Mouse (Mus musculus) testis, adult 2 months (tissue): ENCODE data around the gene Cyp46a1. TPM values are rescaled to one million over a fixed set of nuclear protein-coding genes. Genes with fewer than 3 reads are reported as not detected.

ENCODE experiments used
- H3K27ac ChIP-seq: fragments of 200-500 bp; 2 replicates; pipeline ENCODE4 v1.5.1; 2012; ENCODE audit warnings: low read depth, low read length; ENCODE audit not compliant: control insufficient read depth, insufficient read depth
- H3K27me3 ChIP-seq: fragments of 200-500 bp; 2 replicates; pipeline ENCODE4 v1.6.1; 2012; ENCODE audit warnings: mild to moderate bottlenecking, low read length, moderate library complexity; ENCODE audit not compliant: control insufficient read depth, insufficient read depth
- H3K36me3 ChIP-seq: fragments of 200-500 bp; 2 replicates; pipeline ENCODE4 v1.6.1; 2012; ENCODE audit warnings: mild to moderate bottlenecking, low read length; ENCODE audit not compliant: control insufficient read depth, insufficient read depth
- H3K4me1 ChIP-seq: fragments of 200-500 bp; 2 replicates; pipeline ENCODE4 v1.6.1; 2012; ENCODE audit warnings: low read length; ENCODE audit not compliant: control insufficient read depth, insufficient read depth
- H3K4me3 ChIP-seq: fragments of 200-500 bp; 2 replicates; pipeline ENCODE4 v1.5.1; 2012; ENCODE audit warnings: low read depth, mild to moderate bottlenecking, low read length, moderate library complexity, mixed read lengths; ENCODE audit not compliant: control insufficient read depth
- CTCF ChIP-seq: fragments of 200-500 bp; IDR thresholded peaks from 2 replicates; pipeline ENCODE4 v1.5.1; 2012; ENCODE audit warnings: low read depth, mild to moderate bottlenecking, inconsistent platforms, low read length, moderate library complexity; ENCODE audit not compliant: control insufficient read depth, insufficient read depth, insufficient replicate concordance
- POLR2A ChIP-seq: fragments of 200-500 bp; IDR thresholded peaks from 2 replicates; pipeline ENCODE4 v1.6.1; 2012; ENCODE audit warnings: low read depth, mild to moderate bottlenecking, inconsistent platforms, low read length, moderate library complexity; ENCODE audit not compliant: control insufficient read depth
- polyA plus RNA-seq: library from polyadenylated mRNA; depleted of rRNA; stranded (reverse); fragments of >200 nt; gene quantifications from 2 replicates; pipeline ENCODE4 v1.2.3, GENCODE M21; 2012

Cyp46a1 gene
- polyA plus RNA-seq, 1 experiment: 19.7 TPM

DNA sequence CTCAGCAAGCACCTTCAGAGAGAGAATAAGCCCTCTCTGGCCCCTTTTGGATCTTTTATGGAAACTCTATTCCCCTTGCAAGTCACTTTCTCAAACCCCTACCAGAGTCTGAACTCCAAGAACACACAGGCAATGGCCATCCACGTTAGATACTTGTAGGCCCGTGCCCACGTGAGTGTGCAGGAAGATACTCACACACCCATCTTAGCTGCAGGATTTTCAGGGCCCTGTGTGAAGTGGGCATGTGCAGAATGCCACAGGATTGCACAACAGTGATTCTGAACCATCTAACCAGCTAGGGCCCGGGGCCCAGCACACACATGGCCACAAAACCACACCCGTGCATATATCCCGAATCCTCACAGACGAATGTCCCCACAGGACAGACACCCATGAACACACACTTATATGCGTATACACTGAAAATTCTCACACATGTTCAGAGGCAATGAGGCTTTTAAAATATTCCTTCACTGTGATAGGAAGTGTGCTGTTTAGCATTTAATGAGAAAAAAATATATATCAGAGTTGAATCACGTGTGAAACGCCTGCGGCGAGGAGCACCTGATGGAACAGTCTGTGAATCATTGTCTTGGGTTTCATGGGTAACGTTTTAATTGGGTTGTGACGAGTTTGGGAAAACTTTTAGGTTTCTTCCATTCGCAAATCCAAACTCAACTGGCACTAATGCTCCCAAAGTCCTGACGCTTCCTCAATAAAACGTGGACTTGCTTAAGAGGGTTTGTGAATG is 60.5 kb downstream of the Cyp46a1 start:
- Histone ChIP-seq H3K27me3 (no peaks in the 10 kb centered on the region), H3K4me1 (no peaks in the 10 kb centered on the region), H3K36me3 (no peaks in the 10 kb centered on the region), H3K27ac (no peak overlapping the region), H3K4me3 (no peak overlapping the region)
- TF ChIP-seq POLR2A (no peak), CTCF (no peak)

GRCm38 (mm10) chr12:108395285-108395660 is 61.1 kb downstream of the Cyp46a1 start:
- TF ChIP-seq CTCF (no peak), POLR2A (no peak)
- Histone ChIP-seq H3K27me3 (no peaks in the 10 kb centered on the region), H3K36me3 (no peaks in the 10 kb centered on the region), H3K27ac (no peak overlapping the region), H3K4me3 (no peak overlapping the region), H3K4me1 (no peaks in the 10 kb centered on the region)

GRCm38 (mm10) chr12:108396081-108396947 is 62.1 kb downstream of the Cyp46a1 start:
- no peaks in the 10 kb centered on the region for H3K4me1 ChIP-seq
- H3K4me3 ChIP-seq: no peak overlapping the region
- TF ChIP-seq POLR2A: no peak
- no peak for TF ChIP-seq CTCF
- no peaks in the 10 kb centered on the region for H3K27me3 ChIP-seq
- no peaks in the 10 kb centered on the region for H3K36me3 ChIP-seq
- H3K27ac ChIP-seq: no peak overlapping the region

GRCm38 (mm10) chr12:108398681-108399080 is 64.5 kb downstream of the Cyp46a1 start:
- Histone ChIP-seq H3K36me3 (no peaks in the 10 kb centered on the region), H3K27ac (no peak overlapping the region)

GRCm38 (mm10) chr12:108399191-108399590 is 65.0 kb downstream of the Cyp46a1 start:
- H3K4me3 ChIP-seq: no peak overlapping the region
- no peaks in the 10 kb centered on the region for H3K27me3 ChIP-seq
- no peak for TF ChIP-seq POLR2A
- TF ChIP-seq CTCF: no peak
- H3K4me1 ChIP-seq: no peaks in the 10 kb centered on the region
- no peak overlapping the region for H3K27ac ChIP-seq
- no peaks in the 10 kb centered on the region for H3K36me3 ChIP-seq

More at GRCm38 (mm10) chr12:108398681-108399080, 64.5 kb downstream of the Cyp46a1 start:
- no peak for TF ChIP-seq CTCF
- TF ChIP-seq POLR2A: no peak
- H3K27me3 ChIP-seq: no peaks in the 10 kb centered on the region
- no peak overlapping the region for H3K4me3 ChIP-seq
- H3K4me1 ChIP-seq: no peaks in the 10 kb centered on the region

- TF ChIP-seq POLR2A (no peak), CTCF (no peak)
- no peaks in the 10 kb centered on the region for H3K4me1 ChIP-seq
- no peaks in the 10 kb centered on the region for H3K27me3 ChIP-seq
- no peak overlapping the region for H3K4me3 ChIP-seq
- H3K27ac ChIP-seq: no peak overlapping the region
- H3K36me3 ChIP-seq: no peaks in the 10 kb centered on the region
Observed at GRCm38 (mm10) chr12:108400951-108401350, 66.8 kb downstream of the Cyp46a1 start.

DNA sequence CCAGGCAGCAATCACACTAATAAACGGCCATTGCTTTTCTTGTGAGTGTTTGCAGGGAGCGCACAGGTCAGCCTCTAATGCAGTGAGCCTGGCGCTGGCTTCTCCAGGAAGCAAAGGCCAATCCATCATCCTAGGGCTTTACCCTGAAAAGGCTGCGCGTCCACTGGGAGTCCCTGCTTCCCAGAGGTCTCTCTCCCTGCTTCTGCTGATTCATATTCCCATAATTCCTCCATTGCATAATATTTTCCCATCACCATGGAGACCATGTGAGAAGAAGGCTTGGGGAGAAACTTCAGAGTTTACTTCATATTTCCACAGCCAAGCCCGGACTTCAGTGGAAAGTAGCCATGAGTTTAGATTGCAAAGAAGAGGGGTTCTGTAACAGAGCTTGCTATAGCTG is 69.8 kb downstream of the Cyp46a1 start:
- Histone ChIP-seq H3K27ac (no peak overlapping the region), H3K27me3 (no peaks in the 10 kb centered on the region), H3K4me1 (no peaks in the 10 kb centered on the region), H3K36me3 (no peaks in the 10 kb centered on the region), H3K4me3 (no peak overlapping the region)
- TF ChIP-seq POLR2A (no peak), CTCF (no peak)

GRCm38 (mm10) chr12:108409100-108409499 is 74.9 kb downstream of the Cyp46a1 start:
- no peak for TF ChIP-seq POLR2A
- TF ChIP-seq CTCF: no peak
- no peak overlapping the region for H3K27ac ChIP-seq
- no peaks in the 10 kb centered on the region for H3K27me3 ChIP-seq
- H3K4me1 ChIP-seq: no peaks in the 10 kb centered on the region
- no peaks in the 10 kb centered on the region for H3K36me3 ChIP-seq
- H3K4me3 ChIP-seq: no peak overlapping the region
